Mouse (Mus musculus) lung, embryonic 14.5 days (tissue): ENCODE data around the gene Map2k7. TPM values are rescaled to one million over a fixed set of nuclear protein-coding genes. Genes with fewer than 3 reads are reported as not detected.

Source experiments
- ATAC-seq: fragments of 200-750 bp; cut with Nextera tagmentation; 2 replicates; pipeline ENCODE4 v1.8.0; 2017; ENCODE audit warnings: mild to moderate bottlenecking, moderate TSS enrichment, moderate library complexity; ENCODE audit not compliant: insufficient read depth
- DNase-seq: peaks from one replicate; pipeline ENCODE4 v3.0.0-alpha.2; 2015
- H3K27ac ChIP-seq: fragments of 300-500 bp; sonication (generic); 2 replicates; pipeline ENCODE4 v1.5.1; 2014; ENCODE audit warnings: low read depth, mild to moderate bottlenecking, moderate library complexity
- H3K27me3 ChIP-seq: fragments of 300-500 bp; sonication (generic); 2 replicates; pipeline ENCODE4 v1.6.1; 2014; ENCODE audit warnings: low read length, control low read depth; ENCODE audit not compliant: insufficient read depth
- H3K36me3 ChIP-seq: fragments of 300-500 bp; sonication (generic); 2 replicates; pipeline ENCODE4 v1.6.1; 2014; ENCODE audit warnings: control low read depth; ENCODE audit not compliant: insufficient read depth
- H3K4me1 ChIP-seq: fragments of 300-500 bp; sonication (generic); 2 replicates; pipeline ENCODE4 v1.6.1; 2014; ENCODE audit warnings: antibody characterized with exemption, control low read depth; ENCODE audit not compliant: insufficient read depth
- H3K4me2 ChIP-seq: fragments of 300-500 bp; sonication (generic); 2 replicates; pipeline ENCODE4 v1.6.1; 2014; ENCODE audit warnings: mild to moderate bottlenecking
- H3K4me3 ChIP-seq: fragments of 300-500 bp; sonication (generic); 2 replicates; pipeline ENCODE4 v1.5.1; 2014; ENCODE audit warnings: low read depth, low read length
- H3K9ac ChIP-seq: fragments of 300-500 bp; sonication (generic); 2 replicates; pipeline ENCODE4 v1.6.1; 2014
- H3K9me3 ChIP-seq: fragments of 300-500 bp; sonication (generic); 2 replicates; pipeline ENCODE4 v1.6.1; 2016; ENCODE audit warnings: low read depth, low read length, control low read depth
- CTCF ChIP-seq: IDR thresholded peaks from 2 replicates; pipeline ENCODE4 v1.5.1; 2016; ENCODE audit warnings: antibody characterized with exemption, low read depth
- WGBS: fragments of 180-500 bp; shearing (Covaris S2); extraction: QIAGEN DNeasy Blood & Tissue Kit; methylation state at CpG from one replicate; pipeline ENCODE4 v1.1.7; 2014; 5-methylcytosine and 5-hydroxymethylcytosine counted together
- polyA plus RNA-seq: library from polyadenylated mRNA; unstranded; fragments of >200 nt; fragmentation: Nextera tagmentation; extraction: Ambion mirVana; gene quantifications from 2 replicates; pipeline ENCODE4 v1.2.1, GENCODE M21; 2014

Gene Map2k7
- polyA plus RNA-seq, 1 experiment from 2014 or later, result 20.9 TPM

DNA sequence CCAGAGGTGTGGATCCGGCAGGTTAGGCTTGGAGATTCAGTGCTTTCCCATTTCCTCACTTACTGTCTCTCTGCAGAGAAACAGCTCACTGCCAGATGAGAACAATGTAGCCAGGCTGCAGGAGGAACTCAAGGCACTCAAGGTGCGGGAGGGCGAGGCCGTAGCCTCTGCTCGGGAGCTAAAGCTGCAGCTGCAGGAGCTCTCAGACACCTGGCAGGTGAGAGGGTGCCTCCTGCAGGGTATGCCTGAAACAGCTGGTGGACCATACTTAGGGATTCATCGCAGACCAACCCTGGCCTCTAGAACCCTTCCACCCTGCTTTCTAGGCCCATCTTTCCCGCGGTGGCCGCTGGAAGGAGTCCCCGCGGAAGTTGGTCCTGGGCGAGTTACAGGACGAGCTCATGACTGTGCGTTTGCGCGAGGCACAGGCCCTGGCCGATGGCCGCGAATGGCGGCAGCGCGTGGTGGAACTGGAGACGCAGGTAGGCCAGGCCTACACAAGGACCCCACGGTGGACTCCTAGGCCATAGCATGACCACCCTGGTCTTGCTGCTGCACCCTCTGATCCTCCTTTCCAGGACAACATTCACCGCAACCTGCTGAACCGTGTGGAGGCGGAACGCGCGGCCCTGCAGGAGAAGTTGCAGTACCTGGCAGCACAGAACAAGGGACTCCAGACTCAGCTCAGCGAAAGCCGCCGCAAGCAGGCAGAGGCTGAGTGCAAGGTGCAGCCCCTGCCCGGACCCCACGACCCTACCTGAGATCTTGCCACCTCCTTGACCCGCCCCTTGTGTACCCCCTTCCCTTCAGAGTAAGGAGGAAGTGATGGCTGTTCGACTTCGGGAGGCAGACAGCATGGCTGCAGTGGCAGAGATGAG is 33.1 kb upstream of the Map2k7 start:
- Histone ChIP-seq H3K27ac (no peak overlapping the region), H3K9ac (no peak overlapping the region; the same call in 1 of the 2 replicates), H3K4me3 (no peak overlapping the region), H3K4me1 (no peaks in the 10 kb centered on the region), H3K36me3 (peaks cover 27% of the 10 kb centered on the region; the same call in 1 of the 2 replicates), H3K27me3 (peaks cover 9% of the 10 kb centered on the region), H3K9me3 (no peaks in the 10 kb centered on the region), H3K4me2 (peak overlapping the region; percentile 38)
- DNase-seq (peak; percentile 29), ATAC-seq (peak; percentile 15; the same call in 1 of the 2 replicates)
- 22% methylated on average over 38 of the region's 38 CpGs for WGBS
- TF ChIP-seq CTCF, result peak; percentile 25; the same call in 1 of the 2 replicates

DNA sequence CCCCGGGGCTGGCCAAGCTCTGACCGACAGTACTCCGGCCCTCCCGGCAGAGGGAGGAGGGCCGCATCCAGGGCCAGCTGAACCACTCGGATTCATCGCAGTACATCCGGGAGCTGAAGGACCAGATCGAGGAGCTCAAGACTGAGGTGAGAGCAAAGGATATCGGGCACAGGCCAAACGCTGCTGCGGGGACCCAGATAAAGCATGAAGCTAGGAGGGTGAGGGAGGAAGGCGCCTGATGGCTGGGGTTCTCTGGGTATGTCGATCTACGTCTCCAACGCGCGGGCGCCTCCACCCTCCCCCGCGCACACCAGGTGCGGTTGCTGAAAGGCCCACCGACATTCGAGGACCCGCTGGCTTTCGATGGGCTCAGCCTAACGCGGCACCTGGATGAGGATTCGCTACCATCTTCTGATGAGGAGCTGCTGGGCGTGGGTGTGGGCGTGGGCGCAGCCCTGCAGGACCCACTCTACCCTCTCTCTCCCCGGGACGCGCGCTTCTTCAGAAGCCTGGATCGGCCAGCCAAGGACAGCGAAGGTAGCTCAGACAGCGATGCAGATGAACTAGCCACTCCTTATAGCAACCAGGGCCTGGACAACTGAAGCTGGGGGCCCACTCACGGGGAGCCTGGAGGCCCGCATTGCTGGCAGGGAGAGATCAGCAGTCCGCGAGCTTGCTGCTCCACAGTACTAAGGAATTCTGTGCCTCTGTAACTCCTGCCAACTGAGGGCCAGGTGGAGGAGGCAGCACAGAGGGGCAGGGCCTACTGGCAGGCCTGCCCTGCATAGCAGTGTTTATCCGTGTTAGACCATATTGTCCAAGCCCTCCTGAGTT is 32.1 kb upstream of the Map2k7 start:
- H3K4me1 ChIP-seq, result no peaks in the 10 kb centered on the region
- H3K4me2 ChIP-seq, result peak overlapping the region; percentile 38
- H3K9ac ChIP-seq, result peak overlapping the region; percentile 13
- no peak for TF ChIP-seq CTCF
- peaks cover 27% of the 10 kb centered on the region; the same call in 1 of the 2 replicates for H3K36me3 ChIP-seq
- H3K27ac ChIP-seq, result no peak overlapping the region
- WGBS, result 18% methylated on average over 44 of the region's 44 CpGs
- ATAC-seq (peak; percentile 44), DNase-seq (peak; percentile 23)
- peaks cover 9% of the 10 kb centered on the region for H3K27me3 ChIP-seq
- no peaks in the 10 kb centered on the region for H3K9me3 ChIP-seq
- H3K4me3 ChIP-seq, result no peak overlapping the region

DNA sequence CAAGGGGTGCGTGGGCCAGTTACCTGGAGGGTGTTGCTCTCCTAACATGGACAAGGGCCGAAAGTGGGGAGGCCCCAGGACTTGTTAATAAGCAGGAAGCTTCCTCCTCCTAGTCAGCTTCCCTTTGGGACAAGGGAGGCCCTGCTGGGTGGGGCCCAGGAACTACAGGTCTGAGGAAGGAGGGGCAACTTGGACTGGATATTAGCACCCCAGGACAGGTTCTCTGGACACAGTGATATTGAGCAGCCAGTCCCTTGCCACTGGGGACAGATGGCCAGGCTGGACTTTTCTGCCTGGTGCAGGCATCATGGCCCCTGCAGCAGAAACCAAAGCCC is 31.6 kb upstream of the Map2k7 start:
- Histone ChIP-seq H3K27ac (no peak overlapping the region), H3K4me2 (no peak overlapping the region), H3K9ac (no peak overlapping the region), H3K9me3 (no peaks in the 10 kb centered on the region), H3K27me3 (peaks cover 9% of the 10 kb centered on the region), H3K36me3 (peaks cover 27% of the 10 kb centered on the region; the same call in 1 of the 2 replicates), H3K4me3 (no peak overlapping the region), H3K4me1 (no peaks in the 10 kb centered on the region)
- WGBS, result 63% methylated on average over 2 of the region's 2 CpGs
- DNase-seq (no peak), ATAC-seq (no peak)
- no peak for TF ChIP-seq CTCF

DNA sequence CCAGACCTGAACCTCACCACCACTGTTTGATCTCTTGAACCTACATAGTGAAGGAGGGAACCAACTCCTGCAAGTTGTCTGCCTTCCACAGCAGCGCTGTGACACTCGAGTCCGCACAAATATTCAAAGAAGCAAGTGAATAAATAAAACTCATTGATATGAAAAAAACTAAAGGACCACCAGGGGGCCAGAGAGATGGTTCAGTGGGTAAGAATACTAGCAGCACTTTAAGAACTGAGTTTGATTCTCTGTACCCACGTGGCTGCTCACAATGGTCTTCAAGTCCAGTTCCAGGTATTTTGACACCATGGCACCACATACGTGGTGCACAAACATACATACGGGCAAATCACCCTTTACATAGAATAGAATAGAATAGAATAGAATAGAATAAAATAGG is 27.4 kb upstream of the Map2k7 start:
- no peaks in the 10 kb centered on the region for H3K9me3 ChIP-seq
- H3K27me3 ChIP-seq, result peaks cover 18% of the 10 kb centered on the region
- 0 out of 2 replicates have a peak, but pooled peaks cover 9% of the 10 kb centered on the region for H3K4me1 ChIP-seq
- ATAC-seq, result no peak
- H3K27ac ChIP-seq, result no peak overlapping the region
- 72% methylated on average over 6 of the region's 6 CpGs for WGBS
- TF ChIP-seq CTCF, result 0 out of 2 replicates have a peak, but pooled peaks have one; percentile 7
- H3K4me3 ChIP-seq, result no peak overlapping the region
- peaks cover 11% of the 10 kb centered on the region; the same call in 1 of the 2 replicates for H3K36me3 ChIP-seq
- peak; percentile 25 for DNase-seq
- no peak overlapping the region for H3K4me2 ChIP-seq
- H3K9ac ChIP-seq, result no peak overlapping the region

DNA sequence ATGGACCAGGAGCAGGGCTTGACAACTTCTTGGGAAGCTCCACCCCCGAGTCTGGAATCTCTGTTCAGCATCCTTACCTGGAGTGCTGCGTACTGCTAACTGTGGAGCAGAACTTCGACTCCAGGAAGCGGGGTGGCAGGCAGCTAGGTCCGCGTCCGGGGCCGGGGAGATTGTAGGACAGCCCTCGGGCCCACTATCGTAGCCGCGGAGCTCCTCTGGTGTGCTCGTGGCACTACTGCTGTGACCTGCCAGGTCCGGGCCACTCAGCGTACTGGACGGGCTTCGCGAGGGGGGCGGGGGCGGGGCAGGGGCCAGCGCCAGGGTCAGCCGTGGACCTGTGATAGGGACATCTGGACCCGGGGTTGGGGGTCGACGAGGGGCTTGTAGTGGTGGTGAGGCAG is 25.7 kb upstream of the Map2k7 start:
- TF ChIP-seq CTCF, result no peak
- H3K27ac ChIP-seq, result no peak overlapping the region
- ATAC-seq (peak; percentile 14), DNase-seq (peak; percentile 50)
- peak overlapping the region; percentile 54 for H3K9ac ChIP-seq
- H3K36me3 ChIP-seq, result peaks cover 11% of the 10 kb centered on the region; the same call in 1 of the 2 replicates
- H3K4me2 ChIP-seq, result peak overlapping the region; percentile 92
- H3K9me3 ChIP-seq, result no peaks in the 10 kb centered on the region
- 2% methylated on average over 25 of the region's 25 CpGs for WGBS
- peaks cover 33% of the 10 kb centered on the region for H3K27me3 ChIP-seq
- peak overlapping the region; percentile 42 for H3K4me3 ChIP-seq
- 0 out of 2 replicates have a peak, but pooled peaks cover 9% of the 10 kb centered on the region for H3K4me1 ChIP-seq

DNA sequence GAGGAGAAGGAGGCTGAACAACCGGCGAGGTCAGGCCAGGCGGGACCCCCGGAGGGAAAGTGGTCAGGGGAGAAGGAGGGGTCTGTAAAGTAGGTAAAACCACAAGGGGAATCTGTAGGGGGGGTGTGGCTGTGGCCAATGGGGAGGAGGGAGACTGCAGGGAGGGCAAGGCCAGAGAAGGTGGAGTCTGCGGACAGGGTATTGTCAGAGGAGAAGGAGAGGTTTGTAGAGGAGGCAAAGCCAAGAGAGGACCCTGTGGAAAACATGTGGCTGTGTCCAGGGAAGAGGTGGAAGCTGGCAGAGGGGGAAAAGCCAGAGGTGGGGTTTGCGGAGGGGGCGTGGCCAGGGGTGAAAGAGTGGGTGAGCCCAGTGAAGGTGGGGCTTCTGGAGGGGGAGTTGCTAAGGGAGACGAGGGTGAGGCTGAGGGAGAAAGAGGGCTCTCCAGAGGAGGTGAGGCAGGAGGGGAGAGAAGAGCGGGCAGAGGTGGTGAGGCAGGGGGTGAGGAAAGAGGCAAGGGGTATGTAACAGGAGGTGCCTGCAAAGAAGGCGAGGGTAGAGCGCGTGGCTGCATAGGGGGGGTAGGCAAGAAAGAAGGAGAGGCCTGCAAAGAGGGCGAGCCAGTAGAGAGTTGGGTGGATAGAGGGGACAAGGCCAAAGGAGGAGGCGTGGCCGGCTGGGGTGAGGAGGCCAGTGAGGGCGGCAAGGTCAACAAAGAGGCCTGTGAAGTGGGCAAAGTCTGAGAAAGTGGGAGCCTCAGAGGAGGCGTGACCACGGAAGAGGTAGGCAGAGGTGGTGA is 25.1 kb upstream of the Map2k7 start:
- WGBS, result 2% methylated on average over 17 of the region's 18 CpGs
- 0 out of 2 replicates have a peak, but pooled peaks cover 9% of the 10 kb centered on the region for H3K4me1 ChIP-seq
- H3K36me3 ChIP-seq, result peaks cover 8% of the 10 kb centered on the region; the same call in 1 of the 2 replicates
- ATAC-seq (peak; percentile 68), DNase-seq (peak; percentile 73)
- H3K4me3 ChIP-seq, result peak overlapping the region; percentile 42
- H3K9me3 ChIP-seq, result no peaks in the 10 kb centered on the region
- H3K4me2 ChIP-seq, result peak overlapping the region; percentile 92
- peak overlapping the region; percentile 60 for H3K27ac ChIP-seq
- peaks cover 37% of the 10 kb centered on the region for H3K27me3 ChIP-seq
- TF ChIP-seq CTCF, result no peak
- H3K9ac ChIP-seq, result peak overlapping the region; percentile 54
